Mouse (Mus musculus): ENCODE results near the gene Il6st. TPM values are rescaled to one million over a fixed set of nuclear protein-coding genes. Genes with fewer than 3 reads are reported as not detected.

Gene Il6st
- total and polyA plus RNA-seq, 2 experiments from 2014 or later, result 14.9 to 32.1 TPM

DNA sequence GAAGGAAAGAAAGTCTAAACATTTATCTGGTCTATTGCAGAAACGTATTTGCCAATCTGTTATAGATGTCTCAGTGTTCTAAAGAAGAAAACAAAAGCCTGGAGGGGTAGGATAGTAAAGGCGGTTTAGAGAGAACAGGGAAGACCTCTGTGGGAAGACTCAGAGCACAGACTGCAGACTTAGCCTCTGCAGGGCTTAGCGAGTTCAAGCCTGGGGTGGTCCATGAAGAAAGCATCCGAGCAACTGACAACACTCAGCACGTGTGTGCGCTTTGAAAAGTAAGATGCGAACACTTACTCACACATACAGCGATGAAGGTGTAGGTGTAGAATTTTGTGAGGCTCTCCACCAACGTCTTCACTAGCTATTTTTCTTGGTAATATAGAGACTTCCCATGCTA lies 7.3 kb downstream of the Il6st start:
- Histone ChIP-seq H3K9ac (no peak overlapping the region), H3K27ac (ENCODE audit: low read depth, low read length) (no peak overlapping the region), H3K4me3 (ENCODE audit: low read depth, low read length) (no peak overlapping the region), H3K36me3 (ENCODE audit: insufficient read depth) (0 out of 2 replicates have a peak, but pooled peaks cover 3% of the 10 kb centered on the region), H3K9me3 (ENCODE audit: low read length) (no peaks in the 10 kb centered on the region), H3K4me2 (ENCODE audit: low read depth) (no peak overlapping the region), H3K27me3 (ENCODE audit: insufficient read depth, low read length) (no peaks in the 10 kb centered on the region), H3K4me1 (ENCODE audit: insufficient read depth) (no peaks in the 10 kb centered on the region)
- no peak for TF ChIP-seq CTCF (IDR thresholded peaks at IDR 0.05; ENCODE audit: low read depth)
- DNase-seq (no peak), ATAC-seq (no peak)
- 87% methylated on average over 9 of the region's 9 CpGs for WGBS

DNA sequence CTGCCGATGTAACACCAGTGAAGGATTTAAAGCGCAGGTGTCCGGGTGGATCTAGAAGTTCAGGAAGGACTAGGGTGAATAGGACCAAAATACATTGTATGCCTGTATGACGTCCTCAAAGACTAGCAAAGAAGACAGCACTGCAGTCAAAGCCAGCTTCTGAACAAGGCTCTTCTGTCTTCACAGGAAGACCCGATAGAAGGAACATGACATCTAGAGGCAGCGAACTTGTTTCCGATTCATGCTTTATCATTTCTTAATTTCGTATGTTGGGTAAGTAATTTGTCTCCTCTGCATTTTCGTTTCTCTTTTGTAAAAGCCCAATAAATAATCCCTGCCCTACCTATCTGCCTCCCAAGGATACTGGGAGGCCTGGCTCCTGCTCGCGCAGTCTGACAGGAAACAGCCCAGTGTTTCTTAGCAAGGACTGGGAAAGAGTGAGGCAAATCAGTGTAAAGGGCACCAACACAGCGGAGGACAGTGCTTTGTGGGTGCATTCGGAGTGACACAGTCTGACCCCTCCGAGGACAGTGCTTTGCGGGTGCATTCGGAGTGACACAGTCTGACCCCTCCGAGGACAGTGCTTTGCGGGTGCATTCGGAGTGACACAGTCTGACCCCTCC lies 8.6 kb downstream of the Il6st start:
- WGBS, result 89% methylated on average over 17 of the region's 19 CpGs
- H3K4me2 ChIP-seq (ENCODE audit: low read depth), result no peak overlapping the region

DNA sequence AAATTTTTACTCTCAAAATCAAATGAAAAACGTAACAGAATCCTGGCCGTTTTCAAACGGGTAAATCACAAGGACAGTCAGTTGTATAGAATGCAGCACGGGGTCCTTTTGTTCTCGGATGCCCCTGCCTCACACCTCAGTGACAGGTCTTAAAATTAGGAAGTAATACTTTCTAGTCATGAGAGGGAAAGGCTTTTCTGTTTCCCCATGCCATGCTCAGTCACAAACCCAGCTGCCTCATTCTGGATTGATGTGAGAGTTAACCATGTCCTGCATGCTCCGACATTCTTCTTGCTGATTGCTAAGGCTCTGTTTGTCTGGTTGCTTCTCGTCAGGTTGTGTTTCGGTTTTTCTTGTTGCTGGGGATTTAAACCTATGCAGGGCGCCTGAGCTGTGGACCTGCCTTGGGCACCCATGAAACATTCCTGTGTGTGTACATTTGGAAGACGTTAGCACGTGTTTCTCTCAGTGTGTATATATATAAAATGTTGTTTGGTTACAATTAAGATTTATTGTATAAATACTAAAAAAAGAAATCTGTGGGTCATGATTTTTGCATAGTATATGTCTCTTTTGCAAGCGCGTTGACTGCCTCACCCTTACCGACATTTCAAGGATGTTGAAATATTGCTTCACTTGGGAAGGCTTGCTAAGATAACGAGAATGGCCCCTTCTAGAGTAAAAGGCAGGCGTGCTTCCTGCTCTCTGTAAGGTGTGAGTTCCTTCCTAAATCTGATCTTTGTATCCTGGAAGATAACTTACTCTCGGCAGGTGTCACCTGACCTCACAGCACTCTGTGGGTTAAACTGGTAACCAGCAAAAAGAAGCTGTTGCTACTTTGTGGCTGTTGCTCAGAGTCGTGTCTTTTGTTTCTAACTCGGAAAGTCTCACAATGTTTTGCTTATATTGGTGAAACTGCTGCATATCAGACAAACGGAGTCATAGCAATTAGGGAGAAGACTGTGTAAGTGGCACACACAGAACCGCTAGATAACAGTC lies 10.2 kb downstream of the Il6st start:
- Histone ChIP-seq H3K27me3 (ENCODE audit: insufficient read depth, low read length) (no peaks in the 10 kb centered on the region), H3K4me2 (ENCODE audit: low read depth) (no peak overlapping the region), H3K4me1 (ENCODE audit: insufficient read depth) (no peaks in the 10 kb centered on the region), H3K9ac (no peak overlapping the region), H3K9me3 (ENCODE audit: low read length) (no peaks in the 10 kb centered on the region), H3K27ac (ENCODE audit: low read depth, low read length) (no peak overlapping the region), H3K4me3 (ENCODE audit: low read depth, low read length) (no peak overlapping the region), H3K36me3 (ENCODE audit: insufficient read depth) (0 out of 2 replicates have a peak, but pooled peaks cover 3% of the 10 kb centered on the region)
- WGBS, result 79% methylated on average over 21 of the region's 21 CpGs
- ATAC-seq, result no peak
- DNase-seq, result no peak
- no peak for TF ChIP-seq CTCF (IDR thresholded peaks at IDR 0.05; ENCODE audit: low read depth)

More for the DNA sequence above, 8.6 kb downstream of the Il6st start:
- Histone ChIP-seq H3K9ac (no peak overlapping the region), H3K36me3 (ENCODE audit: insufficient read depth) (0 out of 2 replicates have a peak, but pooled peaks cover 3% of the 10 kb centered on the region), H3K9me3 (ENCODE audit: low read length) (no peaks in the 10 kb centered on the region), H3K4me3 (ENCODE audit: low read depth, low read length) (no peak overlapping the region), H3K27me3 (ENCODE audit: insufficient read depth, low read length) (no peaks in the 10 kb centered on the region), H3K4me1 (ENCODE audit: insufficient read depth) (no peaks in the 10 kb centered on the region), H3K27ac (ENCODE audit: low read depth, low read length) (no peak overlapping the region)
- no peak for ATAC-seq
- no peak for TF ChIP-seq CTCF (IDR thresholded peaks at IDR 0.05; ENCODE audit: low read depth)
- DNase-seq, result no peak

DNA sequence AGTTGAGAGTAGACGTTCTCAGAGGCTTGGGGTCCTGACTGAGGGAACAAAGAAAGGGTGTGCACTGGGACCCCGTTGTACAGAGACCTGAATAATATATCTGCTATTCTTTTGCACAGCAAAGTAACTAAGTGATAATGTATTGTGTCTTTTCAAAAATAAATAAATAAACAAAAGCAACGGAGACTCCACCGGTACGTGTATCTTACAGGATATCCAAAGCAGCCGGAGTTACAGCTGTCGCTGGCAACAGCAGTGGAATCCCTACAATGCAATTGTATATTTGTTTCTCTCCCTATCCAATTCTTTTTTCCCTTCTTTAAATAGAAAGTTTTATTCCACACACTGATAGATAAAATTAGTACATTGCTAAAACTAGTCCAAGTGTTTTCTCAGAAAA lies 15.2 kb downstream of the Il6st start:
- no peak overlapping the region for H3K4me3 ChIP-seq (ENCODE audit: low read depth, low read length)
- H3K4me2 ChIP-seq (ENCODE audit: low read depth), result no peak overlapping the region
- ATAC-seq (no peak), DNase-seq (no peak)
- H3K9ac ChIP-seq, result no peak overlapping the region
- TF ChIP-seq CTCF (IDR thresholded peaks at IDR 0.05; ENCODE audit: low read depth), result no peak
- H3K36me3 ChIP-seq (ENCODE audit: insufficient read depth), result peaks cover 21% of the 10 kb centered on the region
- no peaks in the 10 kb centered on the region for H3K9me3 ChIP-seq (ENCODE audit: low read length)
- no peaks in the 10 kb centered on the region for H3K27me3 ChIP-seq (ENCODE audit: insufficient read depth, low read length)
- WGBS, result 74% methylated on average over 7 of the region's 7 CpGs
- H3K4me1 ChIP-seq (ENCODE audit: insufficient read depth), result no peaks in the 10 kb centered on the region
- H3K27ac ChIP-seq (ENCODE audit: low read depth, low read length), result no peak overlapping the region

DNA sequence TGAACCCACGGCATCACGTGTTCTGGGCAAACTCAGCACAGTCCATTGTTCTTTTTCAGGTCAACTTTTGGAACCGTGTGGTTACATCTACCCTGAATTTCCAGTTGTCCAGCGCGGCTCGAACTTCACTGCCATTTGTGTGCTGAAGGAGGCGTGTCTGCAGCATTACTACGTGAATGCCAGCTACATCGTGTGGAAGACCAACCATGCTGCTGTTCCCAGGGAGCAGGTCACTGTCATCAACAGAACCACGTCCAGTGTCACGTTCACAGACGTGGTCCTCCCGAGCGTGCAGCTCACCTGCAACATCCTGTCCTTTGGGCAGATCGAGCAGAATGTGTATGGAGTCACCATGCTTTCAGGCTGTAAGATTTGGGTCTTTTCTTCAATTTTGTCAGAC lies 16.1 kb downstream of the Il6st start:
- no peak overlapping the region for H3K4me3 ChIP-seq (ENCODE audit: low read depth, low read length)
- DNase-seq, result no peak
- H3K27me3 ChIP-seq (ENCODE audit: insufficient read depth, low read length), result no peaks in the 10 kb centered on the region
- H3K9ac ChIP-seq, result no peak overlapping the region
- H3K4me2 ChIP-seq (ENCODE audit: low read depth), result no peak overlapping the region
- no peaks in the 10 kb centered on the region for H3K9me3 ChIP-seq (ENCODE audit: low read length)
- H3K27ac ChIP-seq (ENCODE audit: low read depth, low read length), result no peak overlapping the region
- WGBS, result 90% methylated on average over 15 of the region's 15 CpGs
- TF ChIP-seq CTCF (IDR thresholded peaks at IDR 0.05; ENCODE audit: low read depth), result no peak
- H3K36me3 ChIP-seq (ENCODE audit: insufficient read depth), result peaks cover 21% of the 10 kb centered on the region
- ATAC-seq, result no peak
- no peaks in the 10 kb centered on the region for H3K4me1 ChIP-seq (ENCODE audit: insufficient read depth)

GRCm38 (mm10) chr13:112482525-112482924 lies 18.7 kb downstream of the Il6st start:
- Histone ChIP-seq H3K4me2 (ENCODE audit: low read depth) (no peak overlapping the region), H3K4me3 (ENCODE audit: low read depth, low read length) (no peak overlapping the region), H3K27ac (ENCODE audit: low read depth, low read length) (no peak overlapping the region), H3K4me1 (ENCODE audit: insufficient read depth) (no peaks in the 10 kb centered on the region), H3K27me3 (ENCODE audit: insufficient read depth, low read length) (no peaks in the 10 kb centered on the region), H3K9ac (no peak overlapping the region), H3K9me3 (ENCODE audit: low read length) (no peaks in the 10 kb centered on the region), H3K36me3 (ENCODE audit: insufficient read depth) (peaks cover 32% of the 10 kb centered on the region)
- 94% methylated on average over 5 of the region's 5 CpGs for WGBS
- ATAC-seq (no peak), DNase-seq (no peak)
- no peak for TF ChIP-seq CTCF (IDR thresholded peaks at IDR 0.05; ENCODE audit: low read depth)

DNA sequence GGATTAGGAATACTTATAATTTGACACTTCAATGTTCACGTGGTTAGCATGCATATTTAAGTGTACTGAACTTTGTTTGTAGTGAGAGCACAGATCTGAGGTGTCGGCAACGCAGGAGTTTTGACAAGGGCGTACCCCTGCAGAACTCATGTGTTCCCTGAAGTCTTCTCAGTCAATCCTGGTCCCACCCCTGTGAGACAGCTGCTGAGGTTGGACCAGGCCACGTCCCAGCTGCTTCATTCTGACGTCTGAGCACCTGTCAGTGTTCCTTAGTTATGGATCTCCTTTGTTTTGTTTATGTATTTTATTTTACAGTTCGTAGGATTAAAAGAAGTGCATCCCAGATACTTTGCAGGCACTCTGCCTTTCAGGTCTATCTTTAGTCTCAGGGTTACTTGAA lies 19.1 kb downstream of the Il6st start:
- H3K4me1 ChIP-seq (ENCODE audit: insufficient read depth), result no peaks in the 10 kb centered on the region
- TF ChIP-seq CTCF (IDR thresholded peaks at IDR 0.05; ENCODE audit: low read depth), result no peak
- no peak overlapping the region for H3K9ac ChIP-seq
- no peak overlapping the region for H3K4me3 ChIP-seq (ENCODE audit: low read depth, low read length)
- no peak for ATAC-seq
- 81% methylated on average over 7 of the region's 7 CpGs for WGBS
- no peaks in the 10 kb centered on the region for H3K9me3 ChIP-seq (ENCODE audit: low read length)
- peaks cover 32% of the 10 kb centered on the region for H3K36me3 ChIP-seq (ENCODE audit: insufficient read depth)
- no peak for DNase-seq
- no peak overlapping the region for H3K4me2 ChIP-seq (ENCODE audit: low read depth)
- no peak overlapping the region for H3K27ac ChIP-seq (ENCODE audit: low read depth, low read length)
- no peaks in the 10 kb centered on the region for H3K27me3 ChIP-seq (ENCODE audit: insufficient read depth, low read length)
